Mouse (Mus musculus) hindbrain, postnatal 0 days (tissue): ENCODE measurements at regions not wholly inside any gene's neighbourhood (a gene's known extent, or its start where the extent isn't known, plus 50 kb on each side); places are given as distances from the start of the nearest gene placed in this dataset.

Source experiments
- ATAC-seq: fragments of 200-750 bp; cut with Nextera tagmentation; 2 replicates; pipeline ENCODE4 v1.8.0; 2017; ENCODE audit warnings: mild to moderate bottlenecking, moderate TSS enrichment, moderate library complexity
- DNase-seq: peaks from one replicate; pipeline ENCODE4 v3.0.0-alpha.2; 2015; ENCODE audit warnings: low spot score
- H3K27ac ChIP-seq: fragments of 300-500 bp; sonication (generic); 2 replicates; pipeline ENCODE4 v1.5.1; 2014; ENCODE audit warnings: mild to moderate bottlenecking
- H3K27me3 ChIP-seq: fragments of 300-500 bp; sonication (generic); 2 replicates; pipeline ENCODE4 v1.6.1; 2014; ENCODE audit warnings: low read length, mixed read lengths; ENCODE audit not compliant: insufficient read depth
- H3K36me3 ChIP-seq: fragments of 300-500 bp; sonication (generic); 2 replicates; pipeline ENCODE4 v1.6.1; 2014; ENCODE audit warnings: low read length, mixed read lengths; ENCODE audit not compliant: insufficient read depth
- H3K4me1 ChIP-seq: fragments of 300-500 bp; sonication (generic); 2 replicates; pipeline ENCODE4 v1.6.1; 2014; ENCODE audit warnings: antibody characterized with exemption, low read length, mixed read lengths; ENCODE audit not compliant: insufficient read depth
- H3K4me2 ChIP-seq: fragments of 300-500 bp; sonication (generic); 2 replicates; pipeline ENCODE4 v1.6.1; 2014; ENCODE audit warnings: low read depth, mild to moderate bottlenecking, low read length, moderate library complexity, mixed read lengths
- H3K4me3 ChIP-seq: fragments of 300-500 bp; sonication (generic); 2 replicates; pipeline ENCODE4 v1.5.1; 2014; ENCODE audit warnings: low read length
- H3K9ac ChIP-seq: fragments of 300-500 bp; sonication (generic); replicated peaks from 2 replicates; pipeline ENCODE4 v1.6.1; 2014; ENCODE audit warnings: mild to moderate bottlenecking, low read length, moderate library complexity, mixed read lengths
- H3K9me3 ChIP-seq: fragments of 300-500 bp; sonication (generic); 2 replicates; pipeline ENCODE4 v1.6.1; 2016; ENCODE audit warnings: low read length, mixed read lengths
- CTCF ChIP-seq: IDR thresholded peaks from 2 replicates; pipeline ENCODE4 v1.5.1; 2016; ENCODE audit warnings: antibody characterized with exemption, control low read depth, low read depth
- WGBS: fragments of 180-500 bp; shearing (Covaris S2); extraction: QIAGEN DNeasy Blood & Tissue Kit; methylation state at CpG from one replicate; pipeline ENCODE4 v1.1.7; 2014; 5-methylcytosine and 5-hydroxymethylcytosine counted together

- no peak overlapping the region for H3K4me2 ChIP-seq
- TF ChIP-seq CTCF = no peak
- no peak overlapping the region for H3K9ac ChIP-seq
- no peak overlapping the region for H3K27ac ChIP-seq
- no peaks in the 10 kb centered on the region for H3K27me3 ChIP-seq
- DNase-seq (no peak), ATAC-seq (no peak)
- no peaks in the 10 kb centered on the region for H3K36me3 ChIP-seq
- H3K4me1 ChIP-seq = no peaks in the 10 kb centered on the region
- H3K4me3 ChIP-seq = no peak overlapping the region
- whole genome bisulfite sequencing = 73% methylated on average over 6 of the region's 6 CpGs
- H3K9me3 ChIP-seq = no peaks in the 10 kb centered on the region
Observed at GRCm38 (mm10) chr9:51379589-51379988, 50.9 kb upstream of the 1810046K07Rik start.

- no peaks in the 10 kb centered on the region for H3K36me3 ChIP-seq
- H3K4me2 ChIP-seq = no peak overlapping the region
- H3K9me3 ChIP-seq = no peaks in the 10 kb centered on the region
- H3K27me3 ChIP-seq = no peaks in the 10 kb centered on the region
- no peaks in the 10 kb centered on the region for H3K4me1 ChIP-seq
- H3K9ac ChIP-seq = no peak overlapping the region
- DNase-seq (no peak), ATAC-seq (no peak)
- no peak overlapping the region for H3K27ac ChIP-seq
- TF ChIP-seq CTCF = no peak
- WGBS = 71% methylated on average over 2 of the region's 2 CpGs
- no peak overlapping the region for H3K4me3 ChIP-seq
Observed at GRCm38 (mm10) chr9:51393921-51394320, 65.2 kb upstream of the 1810046K07Rik start.

GRCm38 (mm10) chr9:51394372-51394771 is 65.7 kb upstream of the 1810046K07Rik start:
- Histone ChIP-seq H3K9me3 (no peaks in the 10 kb centered on the region), H3K36me3 (no peaks in the 10 kb centered on the region), H3K4me1 (no peaks in the 10 kb centered on the region), H3K27me3 (no peaks in the 10 kb centered on the region), H3K9ac (no peak overlapping the region), H3K27ac (0 out of 2 replicates have a peak overlapping the region, but pooled peaks have one; percentile 20), H3K4me2 (0 out of 2 replicates have a peak overlapping the region, but pooled peaks have one; percentile 4), H3K4me3 (no peak overlapping the region)
- WGBS = 24% methylated on average over 9 of the region's 9 CpGs
- DNase-seq (peak; percentile 67), ATAC-seq (no peak)
- no peak for TF ChIP-seq CTCF

- no peak overlapping the region for H3K9ac ChIP-seq
- DNase-seq = no peak
- no peak overlapping the region for H3K27ac ChIP-seq
- no peaks in the 10 kb centered on the region for H3K4me1 ChIP-seq
- no peaks in the 10 kb centered on the region for H3K27me3 ChIP-seq
- H3K4me3 ChIP-seq = no peak overlapping the region
- no peak overlapping the region for H3K4me2 ChIP-seq
- 88% methylated on average over 3 of the region's 3 CpGs for WGBS
- no peaks in the 10 kb centered on the region for H3K36me3 ChIP-seq
- TF ChIP-seq CTCF = no peak
- H3K9me3 ChIP-seq = no peaks in the 10 kb centered on the region
- ATAC-seq = no peak
Observed at GRCm38 (mm10) chr9:51396801-51397200, 68.1 kb upstream of the 1810046K07Rik start.

GRCm38 (mm10) chr9:51397589-51398220 is 69.0 kb upstream of the 1810046K07Rik start:
- Histone ChIP-seq H3K36me3 (no peaks in the 10 kb centered on the region), H3K9me3 (no peaks in the 10 kb centered on the region), H3K27me3 (no peaks in the 10 kb centered on the region), H3K9ac (no peak overlapping the region), H3K27ac (no peak overlapping the region), H3K4me3 (no peak overlapping the region), H3K4me2 (no peak overlapping the region), H3K4me1 (no peaks in the 10 kb centered on the region)
- DNase-seq = peak; percentile 20
- WGBS = 10% methylated on average over 1 of the region's 1 CpGs
- no peak for ATAC-seq
- no peak for TF ChIP-seq CTCF

GRCm38 (mm10) chr9:51398886-51399285 is 70.2 kb upstream of the 1810046K07Rik start:
- no peaks in the 10 kb centered on the region for H3K4me1 ChIP-seq
- no peak overlapping the region for H3K4me2 ChIP-seq
- no peaks in the 10 kb centered on the region for H3K9me3 ChIP-seq
- WGBS = 73% methylated on average over 4 of the region's 4 CpGs
- no peak for TF ChIP-seq CTCF
- no peak for ATAC-seq
- H3K27me3 ChIP-seq = no peaks in the 10 kb centered on the region
- no peak for DNase-seq
- no peak overlapping the region for H3K27ac ChIP-seq
- no peak overlapping the region for H3K9ac ChIP-seq
- H3K36me3 ChIP-seq = no peaks in the 10 kb centered on the region
- no peak overlapping the region for H3K4me3 ChIP-seq

- Histone ChIP-seq H3K36me3 (no peaks in the 10 kb centered on the region), H3K9ac (no peak overlapping the region), H3K9me3 (no peaks in the 10 kb centered on the region), H3K4me3 (no peak overlapping the region), H3K27ac (no peak overlapping the region), H3K4me2 (no peak overlapping the region), H3K27me3 (no peaks in the 10 kb centered on the region), H3K4me1 (no peaks in the 10 kb centered on the region)
- no peak for TF ChIP-seq CTCF
- WGBS = 53% methylated on average over 4 of the region's 4 CpGs
- ATAC-seq (no peak), DNase-seq (no peak)
Observed at GRCm38 (mm10) chr9:51399356-51399755, 70.6 kb upstream of the 1810046K07Rik start.
